Mouse (Mus musculus) subcutaneous adipose tissue, adult 2 months (tissue): Measurements from ENCODE around the gene Bricd5. TPM values are rescaled to one million over a fixed set of nuclear protein-coding genes. Genes with fewer than 3 reads are reported as not detected.

ENCODE experiments used
- polyA plus RNA-seq: library from polyadenylated mRNA; depleted of rRNA; stranded (reverse); fragments of >200 nt; gene quantifications from 2 replicates; pipeline ENCODE4 v1.2.3, GENCODE M21; 2012; ENCODE audit warnings: low replicate concordance; rRNA removed

Gene Bricd5
- polyA plus RNA-seq, result 0.13 and 0.39 TPM in 2 replicates

DNA sequence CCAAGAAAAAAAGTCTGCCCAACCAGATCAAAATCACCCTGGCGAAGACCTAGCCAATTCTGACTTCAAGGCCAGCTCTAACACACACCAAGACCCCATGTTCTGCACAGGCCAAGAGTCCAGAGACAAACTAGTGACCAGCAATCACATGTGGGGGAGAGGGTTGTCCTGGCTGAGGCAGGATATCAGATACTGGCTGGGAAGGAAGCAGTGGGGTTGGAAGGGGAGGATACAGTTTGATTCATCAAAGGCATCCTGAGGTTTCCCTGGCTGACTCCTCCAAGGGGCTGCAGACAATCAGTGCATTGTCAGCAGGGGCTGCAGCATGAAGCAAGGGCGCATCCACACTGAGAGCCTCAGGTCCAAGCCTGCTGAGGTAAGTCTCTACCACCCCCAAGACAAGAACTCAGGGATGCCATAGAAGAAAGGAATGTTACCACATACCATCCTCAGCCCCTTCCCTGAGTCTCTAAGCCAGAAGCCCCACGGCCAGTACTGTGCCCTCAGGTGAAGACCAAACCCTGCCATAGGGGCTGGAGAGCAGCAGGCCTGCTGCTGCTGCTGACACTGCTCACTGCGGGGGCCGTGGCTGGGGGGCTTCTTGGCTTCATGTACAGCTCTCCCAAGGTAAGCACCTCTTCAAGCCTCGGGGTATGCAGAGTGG is at the start of gene Bricd5:
Bricd5 (plus strand) TSS at position 273 of the 664 bp plus-strand sequence.

DNA sequence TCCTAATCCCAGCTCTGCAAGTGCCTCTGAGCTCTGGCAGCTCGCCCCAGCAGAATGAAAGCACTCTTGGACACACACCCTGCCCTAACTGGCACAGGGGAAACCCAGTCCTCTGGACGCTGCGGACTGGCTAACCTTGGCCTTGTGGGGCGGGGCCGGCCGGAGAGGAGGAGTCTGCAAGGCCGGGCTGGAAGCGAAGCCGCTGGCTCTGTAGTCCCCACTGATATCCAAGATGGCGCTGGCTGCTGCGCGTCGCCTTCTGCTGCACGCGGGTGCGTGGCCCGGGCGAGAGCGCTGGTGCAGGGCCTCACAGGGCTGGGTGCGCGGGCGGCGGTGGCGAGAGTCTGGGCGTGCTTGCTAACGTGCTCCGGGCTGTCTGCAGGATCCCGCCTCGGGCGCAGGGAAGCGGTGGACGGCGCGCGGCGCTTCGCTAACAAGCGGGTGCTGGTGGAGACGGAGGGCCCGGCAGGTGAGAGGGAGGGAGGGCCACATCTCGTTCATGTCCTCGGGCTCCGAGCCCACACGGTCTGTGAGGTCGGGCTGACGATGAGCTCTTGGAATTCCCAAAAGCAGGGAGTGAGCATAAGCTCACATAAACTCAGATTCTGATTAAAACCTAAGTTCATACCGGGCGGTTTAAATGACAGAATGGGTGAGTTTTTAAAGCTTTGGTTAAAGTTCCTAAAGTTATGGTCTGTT is 47.1 kb upstream of the Bricd5 start, which contains the start of gene Eci1:
Eci1 (plus strand) TSS at position 171 of the 699 bp plus-strand sequence.

DNA sequence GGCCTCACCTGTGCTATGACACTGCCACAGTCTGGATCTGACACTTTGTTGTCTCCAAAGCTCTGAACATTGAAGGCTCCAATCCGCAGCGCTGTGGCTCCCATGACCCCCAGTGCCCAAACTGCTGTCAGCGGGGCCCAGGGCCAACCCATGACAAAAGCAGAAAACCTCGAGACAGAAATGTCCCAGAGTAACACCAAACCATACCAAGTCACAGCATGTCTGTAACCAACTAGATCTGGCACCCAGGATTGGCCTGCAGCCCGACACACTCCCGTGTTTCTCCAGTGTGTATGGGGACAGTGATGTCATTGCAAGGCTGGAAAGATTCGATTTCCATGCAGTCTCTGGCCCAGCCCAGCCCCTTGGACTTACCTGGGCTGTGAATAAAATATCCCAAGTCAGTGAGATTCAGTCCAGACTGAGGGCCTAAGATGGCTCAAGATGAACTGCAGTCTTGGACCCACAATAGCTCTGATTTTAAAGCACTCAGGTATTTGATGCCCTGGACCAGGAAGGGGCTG is 31.0 kb upstream of the Bricd5 start, which contains the start of gene Dnase1l2:
Dnase1l2 (minus strand) TSS at position 474 of the 524 bp plus-strand sequence.

DNA sequence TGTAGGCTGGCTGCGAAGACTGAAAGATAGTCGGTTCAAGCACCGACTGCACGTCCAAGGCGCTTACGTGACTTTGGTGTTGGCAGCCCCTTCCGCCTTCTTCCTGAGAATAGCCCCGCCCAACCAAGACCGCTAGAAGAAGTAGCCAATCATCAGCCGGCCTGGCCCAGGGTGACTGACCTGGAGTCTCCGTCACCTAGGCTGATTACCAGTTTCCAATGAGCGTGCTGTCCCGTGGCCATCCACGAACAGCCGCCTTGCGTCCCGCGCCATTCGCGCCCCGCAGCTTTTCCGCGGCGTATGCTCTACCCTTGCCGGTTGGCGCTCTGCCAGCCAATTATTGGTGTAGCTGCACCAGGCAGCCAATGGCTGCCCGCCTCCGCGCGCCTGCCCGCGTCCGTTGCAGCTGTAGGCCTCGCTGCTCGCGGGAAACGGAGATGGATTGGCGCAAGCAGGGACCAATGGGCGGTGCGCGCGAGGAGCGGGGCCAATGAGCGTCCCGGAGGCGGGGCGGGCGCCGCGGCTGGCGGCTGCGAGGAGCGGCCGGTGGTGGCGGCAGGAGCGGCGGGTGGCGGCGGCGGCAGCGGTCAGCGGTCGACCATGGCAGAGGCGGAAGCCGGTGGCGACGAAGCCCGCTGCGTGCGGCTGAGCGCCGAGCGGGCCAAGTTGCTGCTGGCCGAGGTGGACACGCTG is 3.6 kb upstream of the Bricd5 start, which contains the start of the genes E4f1 and Pgp:
E4f1 (minus strand) TSS at position 404 of the 693 bp plus-strand sequence.
Pgp (plus strand) TSS at position 483 of the 693 bp plus-strand sequence.

DNA sequence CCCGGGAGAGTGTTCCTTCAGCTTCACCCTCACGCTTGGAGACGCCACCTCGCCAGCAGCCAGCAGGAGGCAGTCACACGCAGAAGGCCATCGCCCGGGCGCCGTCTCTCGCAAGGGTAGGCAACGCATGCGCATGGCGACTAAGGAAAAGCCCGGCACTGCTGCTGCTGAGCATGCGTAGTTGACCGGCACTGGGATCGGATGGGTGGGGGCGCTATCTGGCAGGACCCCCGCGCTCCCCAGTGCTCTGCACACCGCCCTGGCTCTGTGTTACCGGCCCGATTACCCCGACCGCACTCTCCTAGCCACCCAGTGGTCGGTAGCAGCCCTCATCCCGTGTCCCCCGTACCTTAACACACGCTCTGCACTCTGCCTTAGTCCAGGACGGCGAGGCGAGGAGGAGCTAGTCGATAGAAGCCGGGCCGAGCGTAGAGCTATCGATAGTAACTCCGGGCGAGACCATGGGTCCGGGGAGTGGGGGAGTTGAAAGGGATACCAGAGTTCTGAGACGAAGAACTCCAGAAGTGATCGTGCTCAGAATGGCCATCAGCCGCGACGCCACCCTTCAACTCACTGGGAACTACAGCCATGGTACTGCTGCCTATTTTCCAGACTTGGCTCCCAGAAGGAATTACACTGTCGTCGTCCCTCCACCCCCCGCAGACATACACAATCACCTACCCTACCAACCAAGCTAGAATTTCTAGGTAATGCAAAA is 5.1 kb downstream of the Bricd5 start, which contains the start of gene Mlst8:
Mlst8 (minus strand) TSS at position 416 of the 718 bp plus-strand sequence.

DNA sequence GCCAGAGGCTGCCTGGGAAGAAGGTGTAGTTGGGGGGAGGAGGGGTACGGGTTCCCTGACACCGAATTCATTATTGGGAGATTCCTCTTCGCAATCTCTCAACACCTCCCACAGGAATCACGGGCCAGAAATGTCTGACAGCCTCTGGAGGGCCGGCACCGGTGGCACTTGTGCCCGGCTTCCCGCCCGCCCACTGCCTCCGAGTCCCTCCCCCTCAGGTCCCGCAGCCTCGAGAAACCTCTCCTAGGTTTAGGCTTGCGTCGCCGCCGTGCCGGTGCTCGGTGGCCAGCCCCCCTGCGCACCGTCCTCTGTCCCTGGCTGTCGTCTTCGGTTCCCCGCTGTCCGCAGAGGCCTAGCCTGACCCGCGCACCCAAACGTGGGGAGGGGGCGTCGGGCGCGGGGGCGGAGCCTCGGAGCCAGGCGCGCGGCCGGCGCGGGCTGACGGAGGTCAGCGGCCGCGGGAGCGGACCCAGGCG is 14.5 kb downstream of the Bricd5 start, which contains the start of gene Caskin1:
Caskin1 (plus strand) TSS at position 416 of the 476 bp plus-strand sequence.

Other genes starting within 250 kb of the Bricd5 start
- 1.4 and 8.8 TPM in 2 replicates for gene Ccnf, start 222.4 kb upstream of the Bricd5 start, polyA plus RNA-seq
- gene Abca17, start 122.8 kb upstream of the Bricd5 start, polyA plus RNA-seq, result 0.05 TPM in 1 of 2 replicates, not detected in the other
- 39.5 and 58.9 TPM in 2 replicates for gene Abca3, start 121.9 kb upstream of the Bricd5 start, polyA plus RNA-seq
- 66.9 and 162 TPM in 2 replicates for gene Rnps1, start 59.3 kb upstream of the Bricd5 start, polyA plus RNA-seq
- gene Eci1, start 47.2 kb upstream of the Bricd5 start, polyA plus RNA-seq, result 161 and 217 TPM in 2 replicates
- 6.2 and 11.7 TPM in 2 replicates for gene Dnase1l2, start 30.8 kb upstream of the Bricd5 start, polyA plus RNA-seq
- gene E4f1, start 3.6 kb upstream of the Bricd5 start, polyA plus RNA-seq, result 74.7 and 92.1 TPM in 2 replicates
- 39.2 and 51.2 TPM in 2 replicates for gene Pgp, start 3.5 kb upstream of the Bricd5 start, polyA plus RNA-seq
- gene Mlst8, start 5.2 kb downstream of the Bricd5 start, polyA plus RNA-seq, result 38.1 and 67.3 TPM in 2 replicates
- 0.37 and 3.5 TPM in 2 replicates for gene Caskin1, start 14.7 kb downstream of the Bricd5 start, polyA plus RNA-seq
- gene Traf7, start 54.1 kb downstream of the Bricd5 start, polyA plus RNA-seq, result 182 and 282 TPM in 2 replicates
- 0.34 and 0.81 TPM in 2 replicates for gene Rab26, start 60.3 kb downstream of the Bricd5 start, polyA plus RNA-seq
- gene Pkd1, start 76.0 kb downstream of the Bricd5 start, polyA plus RNA-seq, result 82.6 and 139 TPM in 2 replicates
- gene Tsc2, start 158.7 kb downstream of the Bricd5 start, polyA plus RNA-seq, result 180 and 186 TPM in 2 replicates
- 21.7 and 22.7 TPM in 2 replicates for gene Nthl1, start 158.8 kb downstream of the Bricd5 start, polyA plus RNA-seq
- gene Slc9a3r2, start 176.4 kb downstream of the Bricd5 start, polyA plus RNA-seq, result 159 and 182 TPM in 2 replicates
- 0.75 and 0.93 TPM in 2 replicates for gene Npw, start 184.6 kb downstream of the Bricd5 start, polyA plus RNA-seq
- gene Zfp598, start 195.8 kb downstream of the Bricd5 start, polyA plus RNA-seq, result 59.9 and 96.8 TPM in 2 replicates
- gene Syngr3, start 216.1 kb downstream of the Bricd5 start, polyA plus RNA-seq, result 0.24 and 0.55 TPM in 2 replicates
- 32.2 and 33.0 TPM in 2 replicates for gene Gfer, start 222.3 kb downstream of the Bricd5 start, polyA plus RNA-seq
- 7.8 and 11.2 TPM in 2 replicates for gene Noxo1, start 222.3 kb downstream of the Bricd5 start, polyA plus RNA-seq
- 62.3 and 93.0 TPM in 2 replicates for gene Tbl3, start 233.8 kb downstream of the Bricd5 start, polyA plus RNA-seq
- gene Rnf151, start 244.2 kb downstream of the Bricd5 start, polyA plus RNA-seq, result 0.13 and 0.19 TPM in 2 replicates
- 1,499 and 4,382 TPM in 2 replicates for gene Rps2, start 244.2 kb downstream of the Bricd5 start, polyA plus RNA-seq